ENCODE assay signal across 21 mouse cellular contexts in genomic region chr1:57799398-57799797, GRCm38 (mm10). TPM values are rescaled to one million over a fixed set of nuclear protein-coding genes. Genes with fewer than 3 reads are reported as not detected.
"Had no signal": no experiment of that assay in that cellular context is flagged by ENCODE, and none has a peak within 500 bp of the region (broad histone marks: within the 10 kb centered on the region; RNA-seq: fewer than 3 reads in every experiment).

No protein-coding gene starts in this region.

- H3K27ac ChIP-seq: midbrain, embryonic 10.5 days; midbrain, embryonic 12.5 days; neural tube, embryonic 13.5 days; neural tube, embryonic 15.5 days had no signal

- H3K36me3 ChIP-seq: midbrain, embryonic 10.5 days; midbrain, embryonic 12.5 days; neural tube, embryonic 13.5 days; neural tube, embryonic 15.5 days had no signal

- H3K9me3 ChIP-seq: midbrain, embryonic 10.5 days; midbrain, embryonic 12.5 days; neural tube, embryonic 13.5 days; neural tube, embryonic 15.5 days had no signal

- H3K4me3 ChIP-seq: midbrain, embryonic 10.5 days; midbrain, embryonic 12.5 days; myocyte; neural tube, embryonic 13.5 days; neural tube, embryonic 15.5 days had no signal

- H3K9ac ChIP-seq: lung, embryonic 14.5 days; midbrain, embryonic 12.5 days; neural tube, embryonic 13.5 days; neural tube, embryonic 15.5 days had no signal

- H3K4me2 ChIP-seq: lung, embryonic 14.5 days; midbrain, embryonic 12.5 days; neural tube, embryonic 13.5 days; neural tube, embryonic 15.5 days had no signal

- ATAC-seq: midbrain, embryonic 16.5 days had no signal

- DNase-seq: lung, adult 18-20 months; lung, embryonic 14.5 days; lung, postnatal 10 days; lung, postnatal 4 days; midbrain, embryonic 14.5 days; retina, postnatal 1 day; right cerebral cortex, adult 18-20 months; right cerebral cortex, postnatal 25 days; right cerebral cortex, postnatal 4 days; spleen, adult 18-20 months; thymus, adult 2 months; thymus, postnatal 25 days; thymus, postnatal 4 days had no signal

- H3K4me1 ChIP-seq: midbrain, embryonic 12.5 days; neural tube, embryonic 13.5 days had no signal

- H3K27me3 ChIP-seq: midbrain, embryonic 12.5 days; neural tube, embryonic 13.5 days; neural tube, embryonic 15.5 days had no signal

RNA-seq across cellular contexts. Expression of gene Spats2l, which starts 25.4 kb away (rescaled TPM):
- total RNA-seq: megakaryocyte, adult 5-6 weeks; megakaryocyte-erythroid progenitor cell, adult 5-6 weeks had no signal
